Mouse (Mus musculus): ENCODE data around the gene Grin2a. TPM values are rescaled to one million over a fixed set of nuclear protein-coding genes. Genes with fewer than 3 reads are reported as not detected.

Gene Grin2a
- polyA plus RNA-seq, 1 experiment, result 0.04 TPM

- no peaks in the 10 kb centered on the region for H3K27me3 ChIP-seq (ENCODE audit: control insufficient read depth, insufficient read depth, low read length)
- 65% methylated on average over 2 of the region's 2 CpGs for WGBS
- TF ChIP-seq CTCF (IDR thresholded peaks at IDR 0.05; ENCODE audit: extremely low read depth, insufficient read depth, insufficient read length, insufficient replicate concordance) (no peak), POLR2A (IDR thresholded peaks at IDR 0.05; ENCODE audit: low read depth, low read length) (no peak)
Observed at GRCm38 (mm10) chr16:9978173-9978572, 17.2 kb downstream of the Grin2a start.

GRCm38 (mm10) chr16:9972705-9973104 is 22.7 kb downstream of the Grin2a start:
- Histone ChIP-seq H3K36me3 (ENCODE audit: control insufficient read depth, insufficient read depth, low read length) (no peaks in the 10 kb centered on the region), H3K27ac (ENCODE audit: insufficient read depth, low read length) (no peak overlapping the region), H3K27me3 (ENCODE audit: control insufficient read depth, insufficient read depth, low read length) (no peaks in the 10 kb centered on the region), H3K4me3 (ENCODE audit: extremely low read depth, insufficient read depth, insufficient read length) (no peak overlapping the region), H3K4me1 (ENCODE audit: control insufficient read depth, insufficient read depth, insufficient read length) (no peaks in the 10 kb centered on the region)
- no peak for TF ChIP-seq POLR2A (IDR thresholded peaks at IDR 0.05; ENCODE audit: low read depth, low read length)
- no peak for TF ChIP-seq CTCF (IDR thresholded peaks at IDR 0.05; ENCODE audit: extremely low read depth, insufficient read depth, insufficient read length, insufficient replicate concordance)
- 86% methylated on average over 3 of the region's 3 CpGs for whole genome bisulfite sequencing
- no peak for DNase-seq (ENCODE audit: low read depth in 1 of 2, low spot score in 2 of 2)

More at GRCm38 (mm10) chr16:9978173-9978572, 17.2 kb downstream of the Grin2a start:
- DNase-seq (ENCODE audit: low read depth in 1 of 2, low spot score in 2 of 2), result no peak
- Histone ChIP-seq H3K4me3 (ENCODE audit: extremely low read depth, insufficient read depth, insufficient read length) (no peak overlapping the region), H3K36me3 (ENCODE audit: control insufficient read depth, insufficient read depth, low read length) (no peaks in the 10 kb centered on the region), H3K4me1 (ENCODE audit: control insufficient read depth, insufficient read depth, insufficient read length) (no peaks in the 10 kb centered on the region), H3K27ac (ENCODE audit: insufficient read depth, low read length) (no peak overlapping the region)

GRCm38 (mm10) chr16:9964469-9964868 is 30.9 kb downstream of the Grin2a start:
- Histone ChIP-seq H3K4me1 (ENCODE audit: control insufficient read depth, insufficient read depth, insufficient read length) (no peaks in the 10 kb centered on the region), H3K27ac (ENCODE audit: insufficient read depth, low read length) (no peak overlapping the region), H3K36me3 (ENCODE audit: control insufficient read depth, insufficient read depth, low read length) (no peaks in the 10 kb centered on the region), H3K27me3 (ENCODE audit: control insufficient read depth, insufficient read depth, low read length) (no peaks in the 10 kb centered on the region), H3K4me3 (ENCODE audit: extremely low read depth, insufficient read depth, insufficient read length) (no peak overlapping the region)
- 29% methylated on average over 6 of the region's 6 CpGs for whole genome bisulfite sequencing
- DNase-seq (ENCODE audit: low read depth in 1 of 2, low spot score in 2 of 2), result no peak
- TF ChIP-seq POLR2A (IDR thresholded peaks at IDR 0.05; ENCODE audit: low read depth, low read length) (no peak), CTCF (IDR thresholded peaks at IDR 0.05; ENCODE audit: extremely low read depth, insufficient read depth, insufficient read length, insufficient replicate concordance) (no peak)

- no peak for DNase-seq (ENCODE audit: low read depth in 1 of 2, low spot score in 2 of 2)
- H3K4me1 ChIP-seq (ENCODE audit: control insufficient read depth, insufficient read depth, insufficient read length), result no peaks in the 10 kb centered on the region
- H3K36me3 ChIP-seq (ENCODE audit: control insufficient read depth, insufficient read depth, low read length), result no peaks in the 10 kb centered on the region
- TF ChIP-seq CTCF (IDR thresholded peaks at IDR 0.05; ENCODE audit: extremely low read depth, insufficient read depth, insufficient read length, insufficient replicate concordance) (no peak), POLR2A (IDR thresholded peaks at IDR 0.05; ENCODE audit: low read depth, low read length) (no peak)
- no peak overlapping the region for H3K27ac ChIP-seq (ENCODE audit: insufficient read depth, low read length)
- WGBS, result 98% methylated on average over 1 of the region's 1 CpGs
- no peak overlapping the region for H3K4me3 ChIP-seq (ENCODE audit: extremely low read depth, insufficient read depth, insufficient read length)
- H3K27me3 ChIP-seq (ENCODE audit: control insufficient read depth, insufficient read depth, low read length), result no peaks in the 10 kb centered on the region
Observed at GRCm38 (mm10) chr16:9962482-9962881, 32.9 kb downstream of the Grin2a start.

GRCm38 (mm10) chr16:9959340-9959739 is 36.0 kb downstream of the Grin2a start:
- H3K27ac ChIP-seq (ENCODE audit: insufficient read depth, low read length), result no peak overlapping the region
- 68% methylated on average over 1 of the region's 1 CpGs for WGBS
- TF ChIP-seq CTCF (IDR thresholded peaks at IDR 0.05; ENCODE audit: extremely low read depth, insufficient read depth, insufficient read length, insufficient replicate concordance) (no peak), POLR2A (IDR thresholded peaks at IDR 0.05; ENCODE audit: low read depth, low read length) (no peak)
- no peak overlapping the region for H3K4me3 ChIP-seq (ENCODE audit: extremely low read depth, insufficient read depth, insufficient read length)
- H3K4me1 ChIP-seq (ENCODE audit: control insufficient read depth, insufficient read depth, insufficient read length), result no peaks in the 10 kb centered on the region
- no peak for DNase-seq (ENCODE audit: low read depth in 1 of 2, low spot score in 2 of 2)
- H3K27me3 ChIP-seq (ENCODE audit: control insufficient read depth, insufficient read depth, low read length), result no peaks in the 10 kb centered on the region
- H3K36me3 ChIP-seq (ENCODE audit: control insufficient read depth, insufficient read depth, low read length), result no peaks in the 10 kb centered on the region

- Histone ChIP-seq H3K4me3 (ENCODE audit: extremely low read depth, insufficient read depth, insufficient read length) (no peak overlapping the region), H3K4me1 (ENCODE audit: control insufficient read depth, insufficient read depth, insufficient read length) (no peaks in the 10 kb centered on the region), H3K36me3 (ENCODE audit: control insufficient read depth, insufficient read depth, low read length) (no peaks in the 10 kb centered on the region), H3K27me3 (ENCODE audit: control insufficient read depth, insufficient read depth, low read length) (no peaks in the 10 kb centered on the region), H3K27ac (ENCODE audit: insufficient read depth, low read length) (no peak overlapping the region)
- 61% methylated on average over 5 of the region's 5 CpGs for WGBS
- no peak for TF ChIP-seq POLR2A (IDR thresholded peaks at IDR 0.05; ENCODE audit: low read depth, low read length)
- no peak for TF ChIP-seq CTCF (IDR thresholded peaks at IDR 0.05; ENCODE audit: extremely low read depth, insufficient read depth, insufficient read length, insufficient replicate concordance)
- no peak for DNase-seq (ENCODE audit: low read depth in 1 of 2, low spot score in 2 of 2)
Observed at GRCm38 (mm10) chr16:9954266-9954665, 41.1 kb downstream of the Grin2a start.

GRCm38 (mm10) chr16:9953396-9953831 is 41.9 kb downstream of the Grin2a start:
- Histone ChIP-seq H3K27ac (ENCODE audit: insufficient read depth, low read length) (no peak overlapping the region), H3K36me3 (ENCODE audit: control insufficient read depth, insufficient read depth, low read length) (no peaks in the 10 kb centered on the region), H3K4me1 (ENCODE audit: control insufficient read depth, insufficient read depth, insufficient read length) (no peaks in the 10 kb centered on the region), H3K27me3 (ENCODE audit: control insufficient read depth, insufficient read depth, low read length) (no peaks in the 10 kb centered on the region), H3K4me3 (ENCODE audit: extremely low read depth, insufficient read depth, insufficient read length) (no peak overlapping the region)
- TF ChIP-seq POLR2A (IDR thresholded peaks at IDR 0.05; ENCODE audit: low read depth, low read length), result no peak
- TF ChIP-seq CTCF (IDR thresholded peaks at IDR 0.05; ENCODE audit: extremely low read depth, insufficient read depth, insufficient read length, insufficient replicate concordance), result no peak
- no peak for DNase-seq (ENCODE audit: low read depth in 1 of 2, low spot score in 2 of 2)
- 84% methylated on average over 5 of the region's 5 CpGs for WGBS
